Mouse (Mus musculus): Measurements from ENCODE around the gene Map2k5.

Gene Map2k5

GRCm38 (mm10) chr9:63182306-63182960 lies 195.3 kb downstream of the Map2k5 start:
- no peak for DNase-seq

DNA sequence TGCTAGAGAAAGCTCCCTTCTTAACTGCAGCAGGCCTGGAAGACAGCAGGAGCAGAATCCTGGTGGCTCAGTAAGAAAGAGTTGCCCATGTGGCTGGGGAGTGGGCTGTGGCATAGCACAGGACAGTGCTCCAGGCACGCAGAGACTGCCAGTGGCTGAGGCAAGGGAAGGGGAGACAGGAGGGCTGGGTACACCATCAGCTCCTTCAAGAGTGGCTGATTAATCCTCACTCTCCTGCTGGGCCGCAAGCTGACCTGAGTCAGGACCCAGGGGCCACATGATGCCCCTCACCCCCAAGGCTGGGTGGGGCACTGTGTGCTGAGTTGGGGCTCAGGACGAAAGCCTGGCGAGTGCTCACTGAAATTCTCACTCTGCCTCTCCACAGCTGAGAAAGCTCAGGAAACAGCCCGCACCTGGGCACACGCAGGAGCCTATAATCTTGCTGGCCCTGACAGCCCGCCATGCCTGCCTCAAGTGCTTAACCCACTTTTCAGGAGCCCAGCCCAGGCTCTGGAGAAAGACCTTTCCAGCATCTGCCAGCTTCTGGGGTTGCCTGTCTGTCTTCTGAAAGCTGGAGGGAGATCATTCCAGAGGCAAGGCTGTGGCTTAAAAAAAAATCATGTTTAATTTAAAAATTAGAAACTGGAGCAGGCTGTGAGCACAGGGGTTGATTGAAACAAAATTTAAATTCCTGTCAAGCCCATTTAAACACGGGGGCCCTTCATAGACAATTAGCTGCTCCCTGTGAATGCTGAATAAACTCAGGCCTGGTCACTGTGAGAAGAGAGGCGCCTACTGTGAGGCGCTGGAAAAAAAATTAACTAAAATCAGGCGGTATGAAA lies 196.1 kb downstream of the Map2k5 start:
- DNase-seq, result no peak

DNA sequence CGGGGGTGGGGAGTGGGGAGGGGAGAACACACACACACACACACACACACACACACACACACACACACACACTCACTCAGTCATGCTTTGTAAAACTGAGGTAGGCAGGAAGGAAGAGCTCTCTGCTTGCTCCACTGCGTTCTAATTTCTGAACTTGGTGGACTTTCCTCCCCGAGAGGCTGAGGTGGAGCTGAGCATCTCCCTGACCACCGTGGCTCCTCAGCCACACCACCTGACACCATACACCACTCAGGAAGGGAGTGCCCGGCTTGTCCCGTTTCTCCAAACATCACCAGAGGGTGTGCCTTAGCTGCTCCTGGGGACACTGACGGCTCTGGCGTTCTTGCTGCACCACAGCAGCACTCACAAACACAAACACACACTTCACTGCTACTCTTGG lies 199.4 kb downstream of the Map2k5 start:
- no peak for DNase-seq

DNA sequence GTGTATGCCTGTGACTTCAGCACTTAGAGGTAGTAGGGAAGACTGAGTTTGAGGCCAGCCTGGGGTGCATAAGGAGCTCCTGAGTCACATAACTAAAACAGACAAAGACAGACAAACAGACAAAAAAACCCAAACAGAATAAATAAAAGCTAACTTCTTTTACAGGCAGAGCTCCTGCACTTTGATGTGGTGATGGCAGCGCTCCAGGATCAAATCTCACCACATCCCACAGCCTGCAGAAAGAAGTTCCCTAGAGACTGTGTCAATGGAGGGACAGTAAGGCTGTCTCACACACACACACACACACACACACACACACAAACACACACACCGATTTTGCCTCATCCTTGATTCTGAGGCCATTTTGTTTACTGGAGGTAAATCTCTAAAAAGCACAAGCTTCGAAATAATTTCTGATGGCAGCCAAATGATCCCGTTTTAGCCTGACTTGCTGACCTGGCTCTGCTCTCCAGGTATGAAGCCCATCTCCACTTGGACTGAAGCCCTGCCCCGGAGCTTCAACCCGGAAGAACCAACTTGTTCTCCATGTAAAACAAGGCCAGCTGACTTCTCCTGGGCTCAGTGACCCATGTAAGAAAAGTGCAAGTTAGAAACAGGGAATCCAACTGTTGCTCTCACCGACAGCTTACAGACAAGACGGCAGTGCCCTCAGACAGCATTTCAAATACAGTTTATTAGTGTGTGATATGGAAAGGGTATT lies 203.5 kb downstream of the Map2k5 start:
- DNase-seq, result no peak

GRCm38 (mm10) chr9:63171951-63172350 lies 205.8 kb downstream of the Map2k5 start:
- no peak for DNase-seq

- DNase-seq, result no peak
These were observed 208.6 kb downstream of the Map2k5 start for GRCm38 (mm10) chr9:63169127-63169526.

GRCm38 (mm10) chr9:63165070-63165469 lies 212.6 kb downstream of the Map2k5 start:
- DNase-seq, result no peak

- no peak for DNase-seq
These were observed 213.9 kb downstream of the Map2k5 start for GRCm38 (mm10) chr9:63163756-63164155.

DNA sequence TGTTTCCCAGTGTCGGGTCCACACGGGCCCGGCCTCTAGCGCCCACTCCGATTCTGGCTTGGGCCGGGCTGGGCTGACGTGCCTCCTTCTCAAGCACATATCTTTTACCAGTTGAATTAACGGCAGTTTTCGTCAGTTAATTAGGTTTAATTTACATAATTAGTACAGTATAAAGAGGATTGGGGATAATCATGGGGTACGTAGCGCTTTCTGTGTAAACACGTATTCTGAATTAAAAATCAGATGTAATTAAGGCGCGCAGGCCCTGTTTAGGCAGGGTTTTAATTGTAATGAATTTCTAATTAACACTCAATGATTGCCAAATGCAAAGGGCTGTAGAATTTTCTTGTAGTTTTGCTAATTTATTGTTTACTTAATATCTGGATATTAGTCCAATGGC lies 225.8 kb downstream of the Map2k5 start:
- no peak for DNase-seq

DNA sequence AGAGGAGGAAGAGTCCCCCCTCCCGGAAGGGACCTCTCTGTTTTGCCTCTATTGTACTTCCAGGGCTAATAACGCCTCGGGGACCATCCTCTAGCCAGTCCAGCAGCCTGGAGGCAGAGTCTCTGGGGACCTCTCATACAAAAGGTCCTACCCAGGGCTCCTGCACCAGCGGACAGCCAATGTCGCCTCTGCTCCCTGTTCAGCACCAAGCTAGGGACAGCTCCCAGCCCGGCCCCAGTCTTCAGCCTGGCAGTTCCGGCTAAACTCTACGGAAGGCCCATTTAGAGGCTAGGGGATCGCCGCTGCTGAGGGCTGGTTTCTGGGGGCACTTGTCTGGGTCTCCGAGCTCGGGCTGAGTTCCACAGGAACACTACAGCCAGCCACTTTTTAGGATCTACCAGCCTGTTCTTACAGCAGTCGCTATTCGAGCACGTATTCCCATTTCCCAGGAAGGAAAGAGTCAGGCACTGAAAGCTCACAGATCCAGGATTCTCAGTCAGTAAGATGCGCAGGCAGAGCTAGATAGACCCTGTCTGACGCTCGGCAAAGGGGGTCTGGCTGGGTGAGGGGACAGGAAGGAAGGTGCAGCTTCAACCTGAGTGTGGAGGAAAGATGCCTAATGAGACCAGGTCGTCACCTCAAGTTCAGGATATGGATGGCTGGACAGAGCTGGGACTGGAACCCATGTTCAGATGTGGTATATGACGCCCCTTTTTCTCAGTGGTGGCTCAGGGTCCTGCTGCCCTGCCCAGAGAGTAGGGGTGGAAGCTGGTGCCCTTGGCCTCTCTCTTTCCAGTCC lies 226.4 kb downstream of the Map2k5 start:
- peak; percentile 58 to 61 for DNase-seq

DNA sequence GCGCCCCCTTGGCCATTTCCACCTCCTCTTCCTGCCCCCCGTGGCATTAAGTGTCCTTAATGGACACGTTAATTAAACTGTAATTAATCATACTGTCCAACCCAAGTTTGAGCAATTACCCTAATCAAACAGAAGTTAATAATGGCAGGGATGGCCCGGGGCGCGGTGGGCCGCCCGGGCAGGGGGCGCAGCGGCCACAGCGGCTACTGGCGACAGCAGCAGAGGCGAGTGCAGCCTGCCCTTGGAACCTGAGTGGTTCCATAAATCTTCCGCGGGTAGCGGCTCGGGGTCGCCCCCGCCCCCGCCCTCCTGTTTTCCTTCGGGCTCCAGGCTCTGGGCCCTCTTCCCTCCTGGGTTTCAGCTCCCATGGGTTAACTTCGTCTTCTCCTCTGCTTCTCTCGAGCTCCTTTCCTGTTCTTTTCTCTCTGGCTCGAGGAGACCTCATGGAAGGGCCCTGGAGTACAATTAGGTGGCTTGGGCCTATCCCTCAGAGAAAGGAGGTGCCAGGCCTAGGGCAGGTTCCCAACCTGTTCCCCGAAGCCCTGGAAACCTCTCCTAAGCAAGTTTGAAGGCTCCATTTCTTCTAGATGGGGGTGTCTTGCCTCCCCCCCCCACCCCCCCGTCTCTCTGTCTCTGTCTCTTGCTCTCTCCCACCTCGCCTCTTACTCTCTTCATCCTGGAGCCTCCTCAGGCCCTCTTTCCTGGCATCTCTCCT lies 227.5 kb downstream of the Map2k5 start:
- no peak for DNase-seq

DNA sequence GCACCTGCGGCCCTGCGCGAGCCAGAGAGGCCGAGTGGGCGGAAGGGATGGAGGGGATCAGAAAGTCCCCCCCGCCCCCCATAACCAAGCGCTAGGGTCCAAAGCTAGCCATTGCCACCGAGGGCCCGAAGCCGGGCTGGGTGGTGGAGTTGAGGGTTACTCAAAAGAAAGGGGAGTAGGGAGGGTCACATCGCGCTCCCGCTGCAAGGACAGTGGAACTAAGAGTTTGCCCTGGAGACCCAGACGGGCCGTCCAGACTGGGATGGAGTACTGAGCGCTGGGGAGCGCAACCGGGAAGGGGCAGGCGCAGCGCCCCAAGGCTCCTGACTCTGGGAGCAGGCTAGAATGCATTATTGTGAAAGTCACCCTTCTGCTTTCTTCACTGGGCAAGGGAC lies 228.3 kb downstream of the Map2k5 start:
- DNase-seq, result no peak

DNA sequence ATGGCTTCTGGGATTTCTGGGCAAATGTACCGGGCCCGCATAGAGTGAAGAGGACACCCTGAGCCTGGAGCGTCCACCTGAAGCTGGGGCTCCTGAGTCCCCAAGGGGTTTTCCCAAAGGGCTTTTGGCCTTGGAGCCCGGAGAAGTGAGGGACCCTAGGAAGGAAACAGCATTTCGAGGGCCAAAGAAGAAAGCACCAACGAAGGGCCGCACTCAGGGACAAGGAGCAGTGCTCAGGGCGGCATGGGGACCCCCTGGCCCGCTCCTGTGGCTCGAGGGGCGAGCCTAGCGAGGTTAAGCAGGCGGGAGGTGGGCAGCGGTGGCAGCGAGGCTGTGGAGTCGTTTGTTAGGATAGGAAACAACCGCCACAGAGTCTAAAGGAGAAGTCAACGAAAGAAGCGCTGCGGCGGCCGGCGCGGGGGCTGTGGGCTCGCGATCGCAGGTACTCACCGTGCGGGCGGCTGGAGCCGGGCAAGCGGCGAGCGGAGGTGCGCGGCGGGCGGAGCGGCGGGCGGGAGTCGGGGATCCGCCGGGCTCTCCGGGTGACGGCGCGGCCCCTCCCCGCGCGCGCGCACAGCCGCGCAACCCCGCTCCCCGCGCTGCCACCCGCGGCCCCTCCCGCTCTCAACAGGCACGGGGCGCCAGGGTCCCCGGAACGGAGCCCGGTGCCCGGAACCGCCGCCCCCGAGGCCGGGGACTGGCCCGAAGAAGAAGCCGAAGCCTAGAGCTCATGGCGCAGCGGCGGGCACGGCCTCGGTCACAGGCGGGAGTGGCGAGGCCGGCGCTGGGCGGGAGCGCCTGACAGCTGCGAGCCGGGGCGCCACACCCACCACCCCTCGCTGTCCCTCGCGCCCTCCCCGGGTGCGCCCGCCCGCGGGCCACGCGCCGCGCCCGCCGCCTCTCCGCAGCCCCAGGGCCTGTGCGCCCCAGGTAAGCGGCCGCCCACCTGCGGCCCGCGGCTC lies 229.0 kb downstream of the Map2k5 start, which contains the start of gene Skor1:
Gene Skor1, minus strand, starts transcription at position 552 of the 962 bp plus-strand sequence.
- no peak for DNase-seq

DNA sequence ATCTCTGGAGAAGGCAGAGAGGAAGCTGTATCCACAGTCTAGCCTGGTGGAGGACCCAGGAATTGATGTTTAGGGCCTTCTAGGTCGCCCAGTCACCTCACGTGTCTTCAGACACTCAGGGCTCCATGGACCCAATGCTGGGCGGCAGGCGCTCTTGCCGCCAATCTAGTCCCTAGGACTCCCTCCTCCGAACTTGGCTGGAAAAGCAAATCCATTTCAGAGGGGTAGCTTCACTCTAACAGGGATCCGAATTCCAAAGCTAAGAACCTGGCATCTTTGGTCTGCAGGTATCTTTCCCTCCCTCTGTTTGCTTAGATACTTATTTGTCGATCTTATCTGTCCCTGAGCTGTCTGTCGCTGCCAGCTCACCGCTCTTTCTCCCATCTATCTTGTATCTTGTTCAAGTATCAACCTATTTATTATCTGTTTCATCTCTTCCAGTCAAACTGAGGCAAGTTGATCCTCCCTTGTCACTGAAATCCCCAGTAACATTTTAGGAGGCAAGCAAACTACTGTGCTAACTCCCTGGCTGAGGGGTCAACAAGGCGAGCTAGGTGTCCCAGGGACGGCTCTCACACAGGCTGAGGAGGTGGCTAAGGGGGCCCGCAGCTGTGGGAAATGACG lies 229.8 kb downstream of the Map2k5 start:
- DNase-seq, result no peak

GRCm38 (mm10) chr9:63147296-63147695 lies 230.4 kb downstream of the Map2k5 start:
- peak in 1 of 2 experiments; percentile 13 for DNase-seq

- DNase-seq, result no peak
These were observed 230.8 kb downstream of the Map2k5 start for GRCm38 (mm10) chr9:63146856-63147274.

GRCm38 (mm10) chr9:63146126-63146855 lies 231.4 kb downstream of the Map2k5 start:
- peak in 1 of 2 experiments; percentile 12 for DNase-seq

- peak in 1 of 2 experiments; percentile 24 for DNase-seq
These were observed 232.2 kb downstream of the Map2k5 start for GRCm38 (mm10) chr9:63145249-63146125.
